Mouse (Mus musculus): Measurements from ENCODE around the gene Tspan31. TPM values are rescaled to one million over a fixed set of nuclear protein-coding genes. Genes with fewer than 3 reads are reported as not detected.
A peak's percentile ranks its signal among the peaks of the same experiment; 100 is the strongest.

Gene Tspan31
- polyA plus RNA-seq, 1 experiment from 2014 or later = 92.4 TPM

GRCm38 (mm10) chr10:127103631-127104030 lies 33.6 kb upstream of the Tspan31 start:
- H3K27ac ChIP-seq (ENCODE audit: low read depth) = no peak overlapping the region
- H3K4me1 ChIP-seq (replicated peaks; ENCODE audit: control insufficient read depth, insufficient read depth, low read length) = no peaks in the 10 kb centered on the region
- H3K4me3 ChIP-seq (ENCODE audit: low read depth, low read length) = no peak overlapping the region
- H3K9ac ChIP-seq (ENCODE audit: low read length) = no peak overlapping the region
- no peak overlapping the region for H3K4me2 ChIP-seq (ENCODE audit: low read length)
- peaks cover 9% of the 10 kb centered on the region for H3K36me3 ChIP-seq (ENCODE audit: control insufficient read depth, insufficient read depth, low read length)
- WGBS = 63% methylated on average over 7 of the region's 7 CpGs
- DNase-seq (ENCODE audit: low spot score) (no peak), ATAC-seq (replicated peaks; ENCODE audit: low FRiP score, low TSS enrichment, low read depth) (no peak)
- no peaks in the 10 kb centered on the region for H3K9me3 ChIP-seq (ENCODE audit: control insufficient read depth, low read length)
- H3K27me3 ChIP-seq (replicated peaks; ENCODE audit: control insufficient read depth, insufficient read depth, low read length) = no peaks in the 10 kb centered on the region

GRCm38 (mm10) chr10:127101151-127101550 lies 31.1 kb upstream of the Tspan31 start:
- H3K36me3 ChIP-seq (ENCODE audit: control insufficient read depth, insufficient read depth, low read length) = peaks cover 31% of the 10 kb centered on the region
- ATAC-seq (replicated peaks; ENCODE audit: low FRiP score, low TSS enrichment, low read depth) (no peak), DNase-seq (ENCODE audit: low spot score) (no peak)
- 86% methylated on average over 6 of the region's 6 CpGs for WGBS
- H3K9me3 ChIP-seq (ENCODE audit: control insufficient read depth, low read length) = no peaks in the 10 kb centered on the region
- H3K27me3 ChIP-seq (replicated peaks; ENCODE audit: control insufficient read depth, insufficient read depth, low read length) = no peaks in the 10 kb centered on the region
- H3K4me1 ChIP-seq (replicated peaks; ENCODE audit: control insufficient read depth, insufficient read depth, low read length) = no peaks in the 10 kb centered on the region
- H3K27ac ChIP-seq (ENCODE audit: low read depth) = no peak overlapping the region
- no peak overlapping the region for H3K4me2 ChIP-seq (ENCODE audit: low read length)
- no peak overlapping the region for H3K4me3 ChIP-seq (ENCODE audit: low read depth, low read length)
- H3K9ac ChIP-seq (ENCODE audit: low read length) = no peak overlapping the region

- 78% methylated on average over 8 of the region's 8 CpGs for WGBS
- Histone ChIP-seq H3K4me3 (ENCODE audit: low read depth, low read length) (no peak overlapping the region), H3K4me1 (replicated peaks; ENCODE audit: control insufficient read depth, insufficient read depth, low read length) (no peaks in the 10 kb centered on the region), H3K27ac (ENCODE audit: low read depth) (no peak overlapping the region), H3K9me3 (ENCODE audit: control insufficient read depth, low read length) (no peaks in the 10 kb centered on the region), H3K27me3 (replicated peaks; ENCODE audit: control insufficient read depth, insufficient read depth, low read length) (no peaks in the 10 kb centered on the region), H3K9ac (ENCODE audit: low read length) (no peak overlapping the region), H3K36me3 (ENCODE audit: control insufficient read depth, insufficient read depth, low read length) (peaks cover 36% of the 10 kb centered on the region), H3K4me2 (ENCODE audit: low read length) (no peak overlapping the region)
- DNase-seq (ENCODE audit: low spot score) = no peak
- ATAC-seq (replicated peaks; ENCODE audit: low FRiP score, low TSS enrichment, low read depth) = no peak
Observed at GRCm38 (mm10) chr10:127100414-127100813, 30.4 kb upstream of the Tspan31 start.

GRCm38 (mm10) chr10:127099868-127100267 lies 29.8 kb upstream of the Tspan31 start:
- DNase-seq (ENCODE audit: low spot score) (no peak), ATAC-seq (replicated peaks; ENCODE audit: low FRiP score, low TSS enrichment, low read depth) (0 out of 2 replicates have a peak, but pooled peaks have one; percentile 22)
- peaks cover 36% of the 10 kb centered on the region for H3K36me3 ChIP-seq (ENCODE audit: control insufficient read depth, insufficient read depth, low read length)
- no peak overlapping the region for H3K4me3 ChIP-seq (ENCODE audit: low read depth, low read length)
- no peaks in the 10 kb centered on the region for H3K27me3 ChIP-seq (replicated peaks; ENCODE audit: control insufficient read depth, insufficient read depth, low read length)
- no peak overlapping the region for H3K9ac ChIP-seq (ENCODE audit: low read length)
- H3K4me1 ChIP-seq (replicated peaks; ENCODE audit: control insufficient read depth, insufficient read depth, low read length) = no peaks in the 10 kb centered on the region
- H3K9me3 ChIP-seq (ENCODE audit: control insufficient read depth, low read length) = no peaks in the 10 kb centered on the region
- H3K4me2 ChIP-seq (ENCODE audit: low read length) = no peak overlapping the region
- WGBS = 91% methylated on average over 15 of the region's 15 CpGs
- H3K27ac ChIP-seq (ENCODE audit: low read depth) = no peak overlapping the region

GRCm38 (mm10) chr10:127099191-127099590 lies 29.1 kb upstream of the Tspan31 start:
- Histone ChIP-seq H3K9me3 (ENCODE audit: control insufficient read depth, low read length) (no peaks in the 10 kb centered on the region), H3K9ac (ENCODE audit: low read length) (no peak overlapping the region), H3K36me3 (ENCODE audit: control insufficient read depth, insufficient read depth, low read length) (peaks cover 36% of the 10 kb centered on the region), H3K4me3 (ENCODE audit: low read depth, low read length) (no peak overlapping the region), H3K4me2 (ENCODE audit: low read length) (no peak overlapping the region), H3K27ac (ENCODE audit: low read depth) (no peak overlapping the region), H3K4me1 (replicated peaks; ENCODE audit: control insufficient read depth, insufficient read depth, low read length) (no peaks in the 10 kb centered on the region), H3K27me3 (replicated peaks; ENCODE audit: control insufficient read depth, insufficient read depth, low read length) (no peaks in the 10 kb centered on the region)
- DNase-seq (ENCODE audit: low spot score) = no peak
- WGBS = 87% methylated on average over 10 of the region's 10 CpGs
- ATAC-seq (replicated peaks; ENCODE audit: low FRiP score, low TSS enrichment, low read depth) = no peak

- no peaks in the 10 kb centered on the region for H3K4me1 ChIP-seq (replicated peaks; ENCODE audit: control insufficient read depth, insufficient read depth, low read length)
- peaks cover under 1% of the 10 kb centered on the region; the same call in 1 of the 2 replicates for H3K27me3 ChIP-seq (replicated peaks; ENCODE audit: control insufficient read depth, insufficient read depth, low read length)
- no peak overlapping the region for H3K9ac ChIP-seq (ENCODE audit: low read length)
- H3K36me3 ChIP-seq (ENCODE audit: control insufficient read depth, insufficient read depth, low read length) = peaks cover 36% of the 10 kb centered on the region
- DNase-seq (ENCODE audit: low spot score) (no peak), ATAC-seq (replicated peaks; ENCODE audit: low FRiP score, low TSS enrichment, low read depth) (no peak)
- H3K4me3 ChIP-seq (ENCODE audit: low read depth, low read length) = no peak overlapping the region
- 79% methylated on average over 20 of the region's 20 CpGs for WGBS
- no peak overlapping the region for H3K4me2 ChIP-seq (ENCODE audit: low read length)
- no peaks in the 10 kb centered on the region for H3K9me3 ChIP-seq (ENCODE audit: control insufficient read depth, low read length)
- no peak overlapping the region for H3K27ac ChIP-seq (ENCODE audit: low read depth)
Observed at GRCm38 (mm10) chr10:127098514-127098913, 28.4 kb upstream of the Tspan31 start.

- Histone ChIP-seq H3K9me3 (ENCODE audit: control insufficient read depth, low read length) (no peaks in the 10 kb centered on the region), H3K4me3 (ENCODE audit: low read depth, low read length) (no peak overlapping the region), H3K36me3 (ENCODE audit: control insufficient read depth, insufficient read depth, low read length) (peaks cover 35% of the 10 kb centered on the region), H3K27me3 (replicated peaks; ENCODE audit: control insufficient read depth, insufficient read depth, low read length) (peaks cover 42% of the 10 kb centered on the region), H3K4me2 (ENCODE audit: low read length) (no peak overlapping the region), H3K9ac (ENCODE audit: low read length) (no peak overlapping the region), H3K27ac (ENCODE audit: low read depth) (no peak overlapping the region), H3K4me1 (replicated peaks; ENCODE audit: control insufficient read depth, insufficient read depth, low read length) (no peaks in the 10 kb centered on the region)
- WGBS = 31% methylated on average over 7 of the region's 7 CpGs
- ATAC-seq (replicated peaks; ENCODE audit: low FRiP score, low TSS enrichment, low read depth) (no peak), DNase-seq (ENCODE audit: low spot score) (no peak)
Observed at GRCm38 (mm10) chr10:127094382-127094802, 24.3 kb upstream of the Tspan31 start.

- ATAC-seq (replicated peaks; ENCODE audit: low FRiP score, low TSS enrichment, low read depth) (no peak), DNase-seq (ENCODE audit: low spot score) (no peak)
- WGBS = 56% methylated on average over 4 of the region's 4 CpGs
- Histone ChIP-seq H3K9ac (ENCODE audit: low read length) (no peak overlapping the region), H3K9me3 (ENCODE audit: control insufficient read depth, low read length) (no peaks in the 10 kb centered on the region), H3K36me3 (ENCODE audit: control insufficient read depth, insufficient read depth, low read length) (peaks cover 18% of the 10 kb centered on the region), H3K4me1 (replicated peaks; ENCODE audit: control insufficient read depth, insufficient read depth, low read length) (no peaks in the 10 kb centered on the region), H3K27me3 (replicated peaks; ENCODE audit: control insufficient read depth, insufficient read depth, low read length) (peaks cover 54% of the 10 kb centered on the region), H3K27ac (ENCODE audit: low read depth) (no peak overlapping the region), H3K4me2 (ENCODE audit: low read length) (no peak overlapping the region), H3K4me3 (ENCODE audit: low read depth, low read length) (no peak overlapping the region)
Observed at GRCm38 (mm10) chr10:127092742-127093141, 22.7 kb upstream of the Tspan31 start.

GRCm38 (mm10) chr10:127091507-127092396 lies 21.7 kb upstream of the Tspan31 start:
- WGBS = 8% methylated on average over 51 of the region's 51 CpGs
- Histone ChIP-seq H3K9ac (ENCODE audit: low read length) (no peak overlapping the region), H3K36me3 (ENCODE audit: control insufficient read depth, insufficient read depth, low read length) (peaks cover 12% of the 10 kb centered on the region), H3K9me3 (ENCODE audit: control insufficient read depth, low read length) (no peaks in the 10 kb centered on the region), H3K27ac (ENCODE audit: low read depth) (no peak overlapping the region), H3K27me3 (replicated peaks; ENCODE audit: control insufficient read depth, insufficient read depth, low read length) (peaks cover 61% of the 10 kb centered on the region), H3K4me2 (ENCODE audit: low read length) (peak overlapping the region; percentile 20), H3K4me3 (ENCODE audit: low read depth, low read length) (no peak overlapping the region), H3K4me1 (replicated peaks; ENCODE audit: control insufficient read depth, insufficient read depth, low read length) (no peaks in the 10 kb centered on the region)
- ATAC-seq (replicated peaks; ENCODE audit: low FRiP score, low TSS enrichment, low read depth) (0 out of 2 replicates have a peak, but pooled peaks have one; percentile 14), DNase-seq (ENCODE audit: low spot score) (no peak)
